Mouse (Mus musculus) adrenal gland, postnatal 10 days (tissue): ENCODE data around the gene Dusp12. TPM values are rescaled to one million over a fixed set of nuclear protein-coding genes. Genes with fewer than 3 reads are reported as not detected.

ENCODE experiments used
- DNase-seq: peaks from one replicate; pipeline ENCODE4 v3.0.0; 2021; ENCODE audit warnings: mixed read lengths
- long read RNA-seq, 2 experiments: library from polyadenylated mRNA; stranded (forward); transcript quantifications; one replicate each; pipeline ENCODE4 v2.0.0; 2021
- total RNA-seq, 2 experiments: library from RNA; stranded (reverse); gene quantifications; 2 replicates each; pipeline ENCODE4 v1.2.3; 2021

The Dusp12 gene
- 10 to 100 TPM; 14.0 to 17.7 TPM for total RNA-seq
- long read RNA-seq, experiment 1, transcript Dusp12-201 (6 exons, 1,374 nt): major isoform, 26 of 50 reads
- long read RNA-seq, experiment 1, transcript Dusp12-204 (6 exons, 911 nt): minor isoform, 10 of 50 reads
- long read RNA-seq, experiment 1, partial matches to known transcripts: 0 of 50 reads
- long read RNA-seq, experiment 1, other reads (novel, unspliced or antisense): 13 of 50 reads
- long read RNA-seq, experiment 2, transcript Dusp12-204 (6 exons, 911 nt): minor isoform, 5 of 20 reads
- long read RNA-seq, experiment 2, transcript Dusp12-201 (6 exons, 1,374 nt): major isoform, 14 of 20 reads
- long read RNA-seq, experiment 2, partial matches to known transcripts: 1 of 20 reads
- long read RNA-seq, experiment 2, other reads (novel, unspliced or antisense): 0 of 20 reads

DNA sequence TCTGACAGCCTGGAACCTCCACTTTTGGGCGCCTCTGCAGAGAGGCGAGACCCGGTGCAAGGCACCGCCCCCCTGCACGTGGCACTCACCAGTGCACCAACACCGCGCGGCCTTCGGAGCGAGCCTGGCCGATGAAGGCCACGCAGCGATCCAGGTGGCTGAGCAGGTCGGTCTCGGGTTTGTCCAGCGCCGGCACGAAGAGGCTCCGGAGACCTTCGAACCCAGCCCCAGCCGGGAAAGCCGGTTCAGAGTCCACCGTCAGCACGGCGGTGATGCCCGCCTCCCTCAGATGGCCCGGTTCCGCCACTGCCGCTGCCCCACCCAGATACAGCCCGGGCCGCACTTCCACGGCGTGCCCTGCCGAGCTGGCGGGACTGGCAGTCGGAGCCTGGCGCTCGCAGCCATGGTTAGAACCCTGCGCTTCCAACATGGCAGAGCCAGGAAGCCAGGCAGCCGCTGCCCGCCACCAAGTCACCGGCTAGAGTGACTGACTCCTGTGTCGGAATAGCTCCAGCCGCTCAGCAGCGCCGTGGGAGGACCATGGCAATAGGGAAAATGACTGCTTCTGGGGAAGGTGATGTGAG, at the start of gene Dusp12, which contains the start of gene Gm26620:
Gene Dusp12 (minus strand): TSS at position 563 of the 584 bp plus-strand sequence.
Gene Gm26620 (plus strand): TSS at position 88 of the 584 bp plus-strand sequence.
- DNase-seq: peak; percentile 90

DNA sequence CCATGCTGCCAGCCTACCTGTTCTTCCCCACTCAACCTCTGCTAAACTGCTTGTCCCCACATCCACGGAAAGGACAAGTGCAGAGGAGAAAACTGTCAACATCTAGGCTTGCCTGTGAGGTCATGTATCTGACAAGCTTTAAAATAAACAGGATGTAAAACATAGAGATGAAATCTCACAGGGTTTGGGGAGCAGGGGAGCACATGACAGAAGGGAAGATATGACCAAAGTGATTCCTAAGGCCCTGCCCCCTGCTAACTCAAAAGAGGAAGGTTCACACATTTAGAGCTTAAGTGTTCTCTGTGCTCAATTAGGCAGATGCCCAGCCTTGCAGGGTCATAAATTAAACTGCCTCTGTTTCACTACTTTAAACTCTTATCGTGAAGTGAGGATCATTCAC, 49.0 kb upstream of the Dusp12 start:
- no peak for DNase-seq

DNA sequence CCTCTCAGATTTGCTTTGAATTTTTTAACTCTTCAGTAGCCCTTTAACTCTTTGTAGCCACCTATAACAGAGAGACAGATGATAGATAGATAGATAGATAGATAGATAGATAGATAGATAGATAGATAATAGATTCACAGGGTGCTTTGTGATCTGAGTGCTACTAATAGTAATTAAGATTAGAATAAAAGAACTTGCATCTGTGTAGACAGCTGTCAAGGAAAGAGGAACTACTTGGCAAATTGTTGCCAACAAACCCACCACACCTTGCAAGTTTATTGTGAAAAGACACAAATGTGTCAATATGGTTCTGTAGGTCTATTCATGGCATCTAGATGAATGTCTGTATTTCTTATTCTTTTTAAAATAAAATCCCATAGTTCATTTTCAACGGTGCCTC, 48.6 kb upstream of the Dusp12 start:
- no peak for DNase-seq

DNA sequence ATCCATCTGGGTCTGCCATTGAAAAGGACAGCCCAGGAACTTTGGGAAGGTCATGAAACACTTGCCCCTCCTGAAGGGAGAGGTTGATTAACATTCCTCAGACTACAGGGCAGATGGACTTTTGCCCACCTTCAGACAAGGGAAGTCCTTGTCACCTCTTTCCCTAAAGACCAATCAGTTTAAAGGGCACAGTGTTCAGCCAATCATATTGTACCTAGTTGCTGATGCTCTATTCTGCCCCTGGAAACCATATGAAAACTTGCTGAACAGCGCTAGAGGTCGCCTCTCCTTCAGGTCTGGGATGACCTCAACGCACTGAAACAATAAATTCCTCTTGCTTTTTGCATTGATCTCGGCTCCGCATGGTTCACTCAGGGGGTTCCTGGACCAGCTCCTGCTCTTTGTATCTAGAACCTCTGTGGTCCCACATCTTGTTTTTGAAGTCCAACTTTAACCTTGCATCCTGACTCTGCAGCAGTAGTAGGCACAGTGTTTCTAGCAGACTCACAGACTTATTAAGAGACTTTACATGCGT, 48.1 kb upstream of the Dusp12 start:
- DNase-seq: no peak

- no peak for DNase-seq
Observed at GRCm38 (mm10) chr1:170932043-170932442, 46.7 kb upstream of the Dusp12 start.

GRCm38 (mm10) chr1:170929245-170929644, 43.9 kb upstream of the Dusp12 start:
- no peak for DNase-seq

- DNase-seq: no peak
Observed at GRCm38 (mm10) chr1:170928467-170928866, 43.1 kb upstream of the Dusp12 start.

GRCm38 (mm10) chr1:170927378-170927777, 42.0 kb upstream of the Dusp12 start, which contains the start of gene Fcrla:
Gene Fcrla, minus strand, starts transcription at chr1:170927583.
- no peak for DNase-seq

DNA sequence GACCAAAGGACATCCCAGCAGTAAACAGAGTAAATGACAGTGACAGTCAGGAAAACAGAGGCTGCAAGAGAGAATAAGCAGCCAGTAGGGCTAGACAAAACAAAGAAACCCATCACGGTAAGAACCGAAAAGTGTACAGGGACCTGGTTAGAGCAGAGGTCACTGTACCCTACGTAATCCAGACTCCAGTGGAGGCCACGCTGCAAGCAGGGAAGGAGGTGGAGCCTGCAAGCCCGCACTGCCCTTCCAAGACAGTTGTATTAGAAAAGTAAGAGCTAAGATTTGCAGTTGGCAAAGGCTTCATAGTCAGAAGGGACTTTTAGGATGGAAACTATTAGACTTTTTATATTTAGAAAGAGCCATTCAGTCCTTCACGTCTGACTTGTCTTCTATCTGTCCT, 41.6 kb upstream of the Dusp12 start:
- no peak for DNase-seq

DNA sequence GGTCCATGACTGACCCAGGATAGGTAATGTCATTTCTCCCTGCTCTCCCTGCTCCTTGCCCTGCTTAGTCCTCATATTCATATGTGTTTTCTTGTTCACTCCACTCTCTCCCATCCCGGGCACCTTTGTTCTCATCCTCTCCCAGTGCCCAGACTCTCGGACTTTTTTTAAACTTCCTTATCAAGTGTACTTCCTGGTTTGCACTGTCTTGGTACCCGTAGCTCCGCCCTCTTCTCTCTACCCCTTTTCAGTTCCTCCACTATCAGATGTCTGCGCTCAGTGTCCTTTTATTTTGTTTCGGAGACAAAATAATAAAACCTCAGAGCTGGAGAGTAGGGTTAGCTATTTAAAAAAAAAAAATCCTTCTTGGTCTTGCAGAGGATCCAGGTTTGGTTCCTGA, 39.1 kb upstream of the Dusp12 start:
- DNase-seq: no peak

DNA sequence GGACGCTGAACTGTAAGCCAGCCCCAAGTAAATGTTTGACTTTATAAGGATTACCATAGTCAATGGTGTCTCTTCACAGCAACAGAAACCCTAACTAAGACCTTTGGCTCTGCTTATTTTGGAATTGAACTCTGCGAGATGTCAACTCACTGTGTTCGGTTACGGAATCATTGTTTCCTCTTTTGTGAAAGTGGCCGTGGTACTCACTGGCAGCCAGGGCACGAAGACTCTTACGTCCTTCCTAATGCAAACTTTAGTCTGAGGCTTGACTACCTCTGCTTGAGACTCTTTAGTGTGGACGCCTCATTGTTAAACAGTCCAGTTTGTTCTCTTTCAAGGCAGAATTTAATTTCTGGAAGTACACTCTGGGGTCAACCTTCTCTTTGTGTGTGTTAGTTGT, 34.0 kb upstream of the Dusp12 start:
- no peak for DNase-seq

DNA sequence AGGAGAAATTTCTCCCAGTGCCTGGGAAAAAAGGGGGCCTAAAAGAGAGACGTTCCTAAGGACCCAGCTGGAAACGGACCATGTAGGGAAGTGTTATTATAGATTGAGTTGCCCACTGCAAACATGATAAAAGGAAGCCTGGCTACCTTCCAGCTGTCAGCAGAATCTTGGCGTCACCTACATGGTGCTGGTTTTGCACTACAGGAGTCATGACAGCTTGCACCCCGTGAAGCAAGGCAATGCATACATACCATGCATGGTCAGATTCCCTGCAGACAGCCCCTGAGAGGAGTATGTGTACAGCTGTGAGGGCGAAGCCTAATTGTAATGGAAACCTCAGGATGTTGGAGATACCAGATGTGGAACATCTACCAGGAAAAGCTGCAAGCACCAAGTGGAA, 30.3 kb upstream of the Dusp12 start:
- DNase-seq: no peak

DNA sequence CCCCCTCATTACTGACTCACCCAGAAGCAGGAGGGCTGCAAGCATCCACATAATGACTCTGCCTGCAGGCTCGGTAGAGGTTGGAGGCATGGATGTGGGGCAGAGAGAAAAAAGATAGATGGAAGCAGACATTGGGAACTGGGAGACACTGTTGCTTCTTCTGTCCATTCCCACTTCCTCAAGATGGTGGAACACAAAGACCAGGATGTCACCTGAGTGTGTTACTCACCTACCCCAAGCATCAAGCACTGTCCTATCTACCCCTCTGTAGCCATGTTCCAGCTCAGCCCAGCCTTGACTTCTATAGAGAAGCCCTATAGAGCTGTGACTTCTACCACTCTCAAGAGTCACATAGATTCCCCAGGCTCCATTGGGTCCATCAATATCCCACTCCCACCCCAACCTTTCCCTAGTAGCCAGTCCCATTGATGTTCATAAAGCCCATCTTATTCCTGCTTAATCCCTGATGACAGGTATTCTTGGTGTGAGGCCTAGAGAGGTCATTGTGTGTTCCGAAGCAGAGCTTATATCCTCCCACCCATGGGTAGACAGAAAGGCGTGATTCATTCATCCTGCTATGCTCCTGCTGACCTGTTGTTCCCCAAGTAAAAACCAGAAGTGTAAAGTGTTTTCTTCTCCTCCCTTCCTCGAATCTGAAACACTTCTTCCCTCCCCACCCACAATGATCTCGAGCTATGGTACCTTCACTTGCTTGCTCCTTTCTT, 27.7 kb upstream of the Dusp12 start, which contains the start of gene Fcrlb:
Gene Fcrlb (minus strand): TSS at position 51 of the 725 bp plus-strand sequence.
- DNase-seq: no peak

GRCm38 (mm10) chr1:170911907-170912660, 26.7 kb upstream of the Dusp12 start:
- no peak for DNase-seq

- no peak for DNase-seq
Observed at GRCm38 (mm10) chr1:170908341-170908740, 23.0 kb upstream of the Dusp12 start.

DNA sequence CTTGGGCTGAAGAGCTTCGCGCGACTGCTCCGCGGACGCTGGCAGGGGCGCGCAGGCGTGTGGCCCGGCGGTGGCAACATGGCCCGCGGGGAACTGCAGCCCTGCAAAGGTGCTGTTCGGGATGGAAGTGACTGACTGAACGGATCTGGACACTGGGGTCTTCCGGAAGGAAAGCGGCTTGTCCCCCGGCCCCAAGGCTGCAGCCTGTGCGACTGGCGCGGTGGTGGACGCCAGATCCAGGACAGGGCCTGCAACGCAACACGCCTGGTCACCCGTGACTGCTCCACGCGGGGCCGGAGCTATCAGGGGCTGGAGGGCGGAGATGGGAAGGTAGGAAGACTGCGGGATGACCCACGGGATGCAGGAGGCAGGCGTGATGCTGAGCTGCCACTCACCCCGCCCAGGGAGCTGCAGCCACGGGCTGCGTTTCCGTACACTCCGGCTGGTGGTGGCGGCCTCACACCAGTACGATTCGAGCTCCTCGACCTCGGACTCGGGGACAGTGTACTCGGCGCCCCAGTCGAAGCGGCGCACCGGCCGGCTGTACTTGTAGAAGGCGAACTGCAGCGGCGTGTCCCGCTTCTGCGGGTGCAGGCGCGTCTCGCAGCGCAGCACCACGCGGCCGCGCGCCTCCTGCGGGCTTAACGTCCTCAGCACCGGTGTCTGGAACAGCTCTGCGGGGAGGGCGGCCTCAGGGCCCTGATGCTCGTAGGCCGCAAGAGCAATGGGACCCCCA, 22.3 kb upstream of the Dusp12 start:
- DNase-seq: peak; percentile 65

- no peak for DNase-seq
Observed at GRCm38 (mm10) chr1:170907111-170907455, 21.7 kb upstream of the Dusp12 start.

- no peak for DNase-seq
Observed at GRCm38 (mm10) chr1:170903485-170903884, 18.1 kb upstream of the Dusp12 start.

- peak; percentile 92 for DNase-seq
Observed at GRCm38 (mm10) chr1:170901536-170902238, 16.3 kb upstream of the Dusp12 start.

DNA sequence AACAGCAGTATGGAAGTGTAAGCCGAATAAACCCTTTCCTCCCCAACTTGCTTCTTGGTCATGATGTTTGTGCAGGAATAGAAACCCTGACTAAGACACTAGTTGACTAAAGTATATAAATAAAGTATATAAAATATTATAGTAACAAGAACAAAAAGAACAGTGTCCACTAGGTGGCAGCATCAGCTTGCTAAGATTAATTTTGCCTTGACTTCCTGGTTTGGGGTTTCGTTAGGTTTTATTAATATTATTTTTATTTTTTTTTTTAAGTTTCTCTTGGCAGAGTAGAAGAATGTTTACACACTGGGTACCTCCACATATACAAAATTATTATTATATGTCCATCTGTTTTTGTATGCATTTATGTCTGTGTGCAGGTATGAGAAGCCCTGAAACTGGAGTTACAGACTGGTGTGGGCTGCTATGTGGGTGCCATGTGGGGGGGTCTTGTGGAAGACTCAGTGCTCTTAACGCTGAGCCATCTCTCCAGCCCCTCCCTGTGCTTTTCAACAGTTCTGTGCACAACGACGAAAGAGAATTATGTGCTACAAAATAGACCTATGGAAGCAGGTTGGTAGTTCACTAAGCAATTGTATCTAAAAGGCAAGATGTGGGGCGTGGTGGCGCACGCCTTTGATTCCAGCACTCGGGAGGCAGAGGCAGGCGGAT, 15.6 kb upstream of the Dusp12 start:
- DNase-seq: peak; percentile 68
